Comparison of ENCODE assay signal across 12 mouse cellular contexts in genomic region chr9:36687329-36687728, GRCm38 (mm10). TPM values are rescaled to one million over a fixed set of nuclear protein-coding genes. Genes with fewer than 3 reads are reported as not detected.
DNase-seq lines count a peak whose midpoint lies in the region; ATAC-seq and TF ChIP-seq lines count a peak whose summit lies in the region.
"Had no signal": no experiment of that assay in that cellular context is flagged by ENCODE, and none has a peak within 500 bp of the region (broad histone marks: within the 10 kb centered on the region; RNA-seq: fewer than 3 reads in every experiment).

No protein-coding gene starts in this region.

- TF ChIP-seq RAD21 in CH12.LX (IDR thresholded peaks at IDR 0.05; ENCODE audit: low read depth, low read length), result peak; percentile 78

- H3K4me1 ChIP-seq in embryonic facial prominence, embryonic 11.5 days (ENCODE audit: control insufficient read depth, insufficient read depth, low read length), result no peaks in the 10 kb centered on the region
- no peaks in the 10 kb centered on the region for H3K4me1 ChIP-seq in embryonic facial prominence, embryonic 10.5 days
- H3K4me1 ChIP-seq in CH12.LX (ENCODE audit: control insufficient read depth in 1 of 2, insufficient read depth in 2 of 2), result no peaks in the 10 kb centered on the region
- no peaks in the 10 kb centered on the region for H3K4me1 ChIP-seq in forebrain, embryonic 10.5 days
- H3K4me1 ChIP-seq: heart, embryonic 13.5 days had no signal

- dilution Hi-C loops in CH12.LX (cut with MboI; ENCODE audit: extremely low pct_ligation_motif_present, extremely low pct_unique_long_range_greater_than_20kb, low sequenced_read_pairs), result no loop called here

- H3K36me3 ChIP-seq in embryonic facial prominence, embryonic 11.5 days (replicated peaks; ENCODE audit: control insufficient read depth, insufficient read depth, low read depth, low read length), result no peaks in the 10 kb centered on the region
- H3K36me3 ChIP-seq in embryonic facial prominence, embryonic 10.5 days (replicated peaks), result no peaks in the 10 kb centered on the region
- H3K36me3 ChIP-seq in CH12.LX (replicated peaks in 1 of 2; ENCODE audit: control insufficient read depth in 1 of 2, insufficient read depth in 1 of 2, low read length in 1 of 2), result no peaks in the 10 kb centered on the region
- no peaks in the 10 kb centered on the region for H3K36me3 ChIP-seq in forebrain, embryonic 10.5 days (replicated peaks)
- H3K36me3 ChIP-seq: heart, embryonic 13.5 days had no signal

- H3K9me3 ChIP-seq in embryonic facial prominence, embryonic 11.5 days (replicated peaks; ENCODE audit: control insufficient read depth, low read length), result no peaks in the 10 kb centered on the region
- H3K9me3 ChIP-seq in embryonic facial prominence, embryonic 10.5 days, result no peaks in the 10 kb centered on the region
- no peaks in the 10 kb centered on the region for H3K9me3 ChIP-seq in CH12.LX (replicated peaks; ENCODE audit: low read length)
- no peaks in the 10 kb centered on the region for H3K9me3 ChIP-seq in forebrain, embryonic 10.5 days
- H3K9me3 ChIP-seq: heart, embryonic 13.5 days had no signal

- intact Hi-C loops in left cerebral cortex, postnatal 36 days (cut with DNase I), result loop anchor here (5.0 kb wide), 1 partner anchor 1095 kb away; no protein-coding TSS in a partner anchor

- H3K27me3 ChIP-seq in embryonic facial prominence, embryonic 11.5 days (ENCODE audit: control insufficient read depth, insufficient read depth, low read length), result no peaks in the 10 kb centered on the region
- no peaks in the 10 kb centered on the region for H3K27me3 ChIP-seq in embryonic facial prominence, embryonic 10.5 days (replicated peaks; ENCODE audit: low read depth, poor library complexity, severe bottlenecking)
- H3K27me3 ChIP-seq in CH12.LX (replicated peaks), result no peaks in the 10 kb centered on the region
- no peaks in the 10 kb centered on the region for H3K27me3 ChIP-seq in forebrain, embryonic 10.5 days (ENCODE audit: poor library complexity, severe bottlenecking)
- H3K27me3 ChIP-seq: heart, embryonic 13.5 days had no signal

- DNase-seq in embryonic facial prominence, embryonic 11.5 days (ENCODE audit: low spot score), result peak; percentile 2
- no peak for DNase-seq in embryonic facial prominence, embryonic 10.5 days (ENCODE audit: low spot score)
- peak; percentile 19 to 34 for DNase-seq in left cerebral cortex, adult 18-20 months (ENCODE audit: low spot score in 2 of 2)
- DNase-seq in left cerebral cortex, postnatal 36 days (ENCODE audit: low spot score in 2 of 2), result no peak
- DNase-seq in CH12.LX (ENCODE audit: extremely low read depth), result peak; percentile 34
- DNase-seq in brain, embryonic 14.5 days (ENCODE audit: low read depth), result peak; percentile 50
- DNase-seq in forebrain, embryonic 10.5 days (ENCODE audit: extremely low spot score, low spot score), result no peak

- H3K9ac ChIP-seq in embryonic facial prominence, embryonic 11.5 days (replicated peaks; ENCODE audit: low read length), result no peak overlapping the region
- H3K9ac ChIP-seq in CH12.LX (ENCODE audit: insufficient read depth, low read depth), result no peak overlapping the region
- H3K9ac ChIP-seq: heart, embryonic 13.5 days had no signal

- in situ Hi-C loops in CH12.LX (cut with MboI; ENCODE audit: low pct_ligation_motif_present, low pct_unique_long_range_greater_than_20kb, low sequenced_read_pairs), result no loop called here

- no peak for TF ChIP-seq POLR2A in CH12.LX (IDR thresholded peaks at IDR 0.05; ENCODE audit: low read depth, low read length)
- no peak for TF ChIP-seq POLR2A in brain, embryonic 14.5 days (IDR thresholded peaks at IDR 0.05; ENCODE audit: borderline replicate concordance, extremely low read depth, insufficient read depth, insufficient read length, poor library complexity, severe bottlenecking)

- no peak overlapping the region for H3K4me3 ChIP-seq in embryonic facial prominence, embryonic 11.5 days (ENCODE audit: low read depth, low read length)
- H3K4me3 ChIP-seq in embryonic facial prominence, embryonic 10.5 days, result no peak overlapping the region
- no peak overlapping the region for H3K4me3 ChIP-seq in CH12.LX (replicated peaks in 1 of 3; ENCODE audit: low read depth in 2 of 3, low read length in 2 of 3, poor library complexity in 1 of 3)
- H3K4me3 ChIP-seq in forebrain, embryonic 10.5 days, result no peak overlapping the region
- H3K4me3 ChIP-seq: heart, embryonic 13.5 days had no signal

- no peak overlapping the region for H3K4me2 ChIP-seq in embryonic facial prominence, embryonic 11.5 days (ENCODE audit: low read depth, low read length)
- no peak overlapping the region for H3K4me2 ChIP-seq in CH12.LX (ENCODE audit: insufficient read depth, low read depth, poor library complexity, severe bottlenecking)
- H3K4me2 ChIP-seq: heart, embryonic 13.5 days had no signal

- no peak for ATAC-seq in embryonic facial prominence, embryonic 11.5 days (replicated peaks; ENCODE audit: insufficient number of reproducible peaks, low FRiP score, low TSS enrichment, low read depth)
- no peak for ATAC-seq in megakaryocyte-erythroid progenitor cell, adult 5-6 weeks (replicated peaks; ENCODE audit: low FRiP score, low TSS enrichment, poor library complexity, severe bottlenecking)

- peak in 1 of 2 experiments; percentile 70; a peak in 2 of 4 replicates for TF ChIP-seq CTCF in CH12.LX (conservative IDR thresholded peaks at IDR 0.05 in 1 of 2, IDR thresholded peaks at IDR 0.05 in 1 of 2; ENCODE audit: low read depth in 2 of 2, low read length in 2 of 2)
- TF ChIP-seq CTCF in brain, embryonic 14.5 days (IDR thresholded peaks at IDR 0.05; ENCODE audit: borderline replicate concordance, extremely low read depth, insufficient read depth, insufficient read length), result peak; percentile 9; the same call in 1 of the 2 replicates

- no peak overlapping the region for H3K27ac ChIP-seq in embryonic facial prominence, embryonic 11.5 days (replicated peaks; ENCODE audit: low read depth, low read length)
- H3K27ac ChIP-seq in embryonic facial prominence, embryonic 10.5 days (replicated peaks), result no peak overlapping the region
- H3K27ac ChIP-seq in CH12.LX (ENCODE audit: insufficient read depth, low read depth), result no peak overlapping the region
- H3K27ac ChIP-seq in forebrain, embryonic 10.5 days, result no peak overlapping the region
- H3K27ac ChIP-seq: heart, embryonic 13.5 days had no signal

- TF ChIP-seq EP300 in CH12.LX (IDR thresholded peaks at IDR 0.05; ENCODE audit: low read length), result no peak

- no peaks in the 10 kb centered on the region for H3K79me2 ChIP-seq in CH12.LX (replicated peaks; ENCODE audit: control insufficient read depth, extremely low read depth, insufficient read depth, poor library complexity, severe bottlenecking)

TF ChIP-seq in CH12.LX, 34 proteins besides CTCF, POLR2A, EP300 and RAD21:
- peak; percentile 50 for TF ChIP-seq SMC3 (IDR thresholded peaks at IDR 0.05; ENCODE audit: low read depth, low read length)
- no peak for TF ChIP-seq E2F4 (IDR thresholded peaks at IDR 0.05; ENCODE audit: insufficient replicate concordance, low read depth, low read length)

RNA-seq across cellular contexts. Expression of gene Acrv1, which starts 5.7 kb away (rescaled TPM):
- not detected in 2 replicates for polyA plus RNA-seq in embryonic facial prominence, embryonic 11.5 days (2014; fragmentation: Nextera tagmentation; extraction: Ambion mirVana)
- not detected in 2 replicates for polyA plus RNA-seq in embryonic facial prominence, embryonic 10.5 days (2016; fragmentation: Nextera tagmentation; extraction: Ambion mirVana)
- total RNA-seq in left cerebral cortex, adult 18-20 months (2021), result not detected
- not detected for total RNA-seq in left cerebral cortex, postnatal 36 days (2021)
- total RNA-seq in CH12.LX (2012; rRNA removed) (not detected in 2 replicates), CH12.LX (2014; rRNA removed) (not detected in 2 replicates)
- not detected in 2 replicates for polyA plus RNA-seq in CH12.LX (2012; ENCODE audit: insufficient read length, low read depth)
- polyA plus RNA-seq in brain, embryonic 14.5 days (2012; rRNA removed), result not detected in 2 replicates
- total RNA-seq in megakaryocyte-erythroid progenitor cell, adult 5-6 weeks (2014; fragmentation: Nextera tagmentation), result not detected in 2 replicates
- not detected in 2 replicates for total RNA-seq in megakaryocyte-erythroid progenitor cell, adult 5-6 weeks (2017)
- polyA plus RNA-seq in forebrain, embryonic 10.5 days (2016; fragmentation: Nextera tagmentation; extraction: Ambion mirVana), result not detected in 2 replicates
- polyA plus RNA-seq: heart, embryonic 13.5 days; large intestine, adult 2 months; lung, embryonic 16.5 days; neural tube, embryonic 11.5 days had no signal

RNA-seq across cellular contexts. Expression of gene Chek1, which starts 39.5 kb away (rescaled TPM):
- 65.9 and 68.6 TPM in 2 replicates for polyA plus RNA-seq in embryonic facial prominence, embryonic 11.5 days (2014; fragmentation: Nextera tagmentation; extraction: Ambion mirVana)
- polyA plus RNA-seq in embryonic facial prominence, embryonic 10.5 days (2016; fragmentation: Nextera tagmentation; extraction: Ambion mirVana), result 52.4 and 54.9 TPM in 2 replicates
- 1 to 10 TPM; 2.1 to 3.2 TPM for total RNA-seq in left cerebral cortex, adult 18-20 months (2021)
- total RNA-seq in left cerebral cortex, postnatal 36 days (2021), result 1 to 10 TPM; 2.7 to 3.6 TPM
- 25.6 and 27.1 TPM in 2 replicates for total RNA-seq in CH12.LX (2012; rRNA removed)
- total RNA-seq in CH12.LX (2014; rRNA removed), result 75.3 and 92.5 TPM in 2 replicates
- polyA plus RNA-seq in CH12.LX (2012; ENCODE audit: insufficient read length, low read depth), result 88.1 and 93.2 TPM in 2 replicates
- polyA plus RNA-seq in brain, embryonic 14.5 days (2012; rRNA removed), result 6.5 and 9.1 TPM in 2 replicates
- 42.9 and 54.5 TPM in 2 replicates for total RNA-seq in megakaryocyte-erythroid progenitor cell, adult 5-6 weeks (2014; fragmentation: Nextera tagmentation)
- 94.6 and 124 TPM in 2 replicates for total RNA-seq in megakaryocyte-erythroid progenitor cell, adult 5-6 weeks (2017)
- 65.2 and 65.6 TPM in 2 replicates for polyA plus RNA-seq in forebrain, embryonic 10.5 days (2016; fragmentation: Nextera tagmentation; extraction: Ambion mirVana)

RNA-seq across cellular contexts. Expression of gene A630095E13Rik, which starts 44.2 kb away (rescaled TPM):
- not detected in 2 replicates for polyA plus RNA-seq in embryonic facial prominence, embryonic 11.5 days (2014; fragmentation: Nextera tagmentation; extraction: Ambion mirVana)
- not detected in 2 replicates for polyA plus RNA-seq in embryonic facial prominence, embryonic 10.5 days (2016; fragmentation: Nextera tagmentation; extraction: Ambion mirVana)
- not detected for total RNA-seq in left cerebral cortex, adult 18-20 months (2021)
- total RNA-seq in left cerebral cortex, postnatal 36 days (2021), result not detected
- total RNA-seq in CH12.LX (2012; rRNA removed) (0.88 and 1.2 TPM in 2 replicates), CH12.LX (2014; rRNA removed) (0.39 TPM in 1 of 2 replicates, not detected in the other)
- 0.80 TPM in 1 of 2 replicates, not detected in the other for polyA plus RNA-seq in CH12.LX (2012; ENCODE audit: insufficient read length, low read depth)
- polyA plus RNA-seq in brain, embryonic 14.5 days (2012; rRNA removed), result not detected in 2 replicates
- not detected in 2 replicates for total RNA-seq in megakaryocyte-erythroid progenitor cell, adult 5-6 weeks (2014; fragmentation: Nextera tagmentation)
- not detected in 2 replicates for total RNA-seq in megakaryocyte-erythroid progenitor cell, adult 5-6 weeks (2017)
- not detected in 2 replicates for polyA plus RNA-seq in forebrain, embryonic 10.5 days (2016; fragmentation: Nextera tagmentation; extraction: Ambion mirVana)
- polyA plus RNA-seq: heart, embryonic 13.5 days; large intestine, adult 2 months; lung, embryonic 16.5 days; neural tube, embryonic 11.5 days had no signal

Comparison
In these comparisons a context has a peak if more than half of its experiments do, and no peak if none do; other contexts are left out.
1. DNase-seq: peak in embryonic facial prominence, embryonic 11.5 days (single experiment), left cerebral cortex, adult 18-20 months (2 of 2), CH12.LX (single experiment) and brain, embryonic 14.5 days (single experiment); none in embryonic facial prominence, embryonic 10.5 days (single experiment), left cerebral cortex, postnatal 36 days (0 of 2) and forebrain, embryonic 10.5 days (single experiment).